Mouse (Mus musculus) liver, embryonic 14.5 days (tissue): ENCODE data around the gene Morn2. TPM values are rescaled to one million over a fixed set of nuclear protein-coding genes. Genes with fewer than 3 reads are reported as not detected.
A peak's percentile ranks its signal among the peaks of the same experiment; 100 is the strongest.

ENCODE experiments used
- ATAC-seq: fragments of 200-750 bp; cut with Nextera tagmentation; 2 replicates; pipeline ENCODE4 v1.8.0; 2017; ENCODE audit warnings: moderate number of reproducible peaks, mild to moderate bottlenecking, moderate library complexity; ENCODE audit not compliant: insufficient read depth
- DNase-seq, 3 experiments: peaks; one replicate each; pipeline ENCODE4 v3.0.0-alpha.2; 2012 to 2013; ENCODE audit warnings: low read depth in 3 of 3, low spot score in 3 of 3
- H3K27ac ChIP-seq: fragments of 300-500 bp; sonication (generic); 2 replicates; pipeline ENCODE4 v1.5.1; 2014; ENCODE audit warnings: moderate library complexity, mild to moderate bottlenecking, control low read depth, inconsistent platforms
- H3K27me3 ChIP-seq: fragments of 300-500 bp; sonication (generic); 2 replicates; pipeline ENCODE4 v1.6.1; 2014; ENCODE audit warnings: mild to moderate bottlenecking, low read length, moderate library complexity; ENCODE audit not compliant: control insufficient read depth, insufficient read depth
- H3K36me3 ChIP-seq: fragments of 300-500 bp; sonication (generic); replicated peaks from 2 replicates; pipeline ENCODE4 v1.6.1; 2014; ENCODE audit warnings: low read depth; ENCODE audit not compliant: control insufficient read depth, insufficient read depth
- H3K4me1 ChIP-seq, 2 experiments: fragments of 200-500 bp in 1 of 2; fragments of 300-500 bp in 1 of 2; sonication (generic) in 1 of 2; replicated peaks; 2 replicates each; pipeline ENCODE4 v1.6.1; 2012 to 2014; ENCODE audit warnings: antibody characterized with exemption in 1 of 2, inconsistent platforms in 1 of 2, low read length in 1 of 2; ENCODE audit not compliant: control insufficient read depth in 2 of 2, insufficient read depth in 2 of 2
- H3K4me2 ChIP-seq: fragments of 300-500 bp; sonication (generic); 2 replicates; pipeline ENCODE4 v1.6.1; 2014; ENCODE audit warnings: low read depth, mild to moderate bottlenecking, control low read depth, moderate library complexity
- H3K4me3 ChIP-seq, 2 experiments: fragments of 200-500 bp in 1 of 2; fragments of 300-500 bp in 1 of 2; sonication (generic) in 1 of 2; 2 replicates each; pipeline ENCODE4 v1.5.1; 2012 to 2014; ENCODE audit warnings: low read depth in 2 of 2, low read length in 2 of 2, mild to moderate bottlenecking in 2 of 2, control low read depth in 1 of 2, inconsistent platforms in 1 of 2, moderate library complexity in 1 of 2; ENCODE audit not compliant: insufficient read depth in 1 of 2
- H3K9ac ChIP-seq: fragments of 300-500 bp; sonication (generic); replicated peaks from 2 replicates; pipeline ENCODE4 v1.6.1; 2014; ENCODE audit warnings: mild to moderate bottlenecking, control low read depth, moderate library complexity
- H3K9me3 ChIP-seq: fragments of 300-500 bp; sonication (generic); 2 replicates; pipeline ENCODE4 v1.6.1; 2016; ENCODE audit warnings: low read length, mixed read lengths; ENCODE audit not compliant: control insufficient read depth
- CTCF ChIP-seq: IDR thresholded peaks from 2 replicates; pipeline ENCODE4 v1.5.1; 2016; ENCODE audit warnings: antibody characterized with exemption, low read depth, control low read depth
- EP300 ChIP-seq: IDR thresholded peaks from 2 replicates; pipeline ENCODE4 v1.6.1; 2016; ENCODE audit warnings: antibody characterized with exemption, low read depth
- WGBS: fragments of 180-500 bp; shearing (Covaris S2); extraction: QIAGEN DNeasy Blood & Tissue Kit; methylation state at CpG from one replicate; pipeline ENCODE4 v1.1.7; 2014; ENCODE audit not compliant: insufficient replicate concordance; 5-methylcytosine and 5-hydroxymethylcytosine counted together
- polyA plus RNA-seq, 2 experiments: library from polyadenylated mRNA; depleted of rRNA in 1 of 2; stranded (reverse) in 1 of 2; unstranded in 1 of 2; fragments of >200 nt; fragmentation: Nextera tagmentation in 1 of 2; extraction: Ambion mirVana in 1 of 2; gene quantifications; 2 replicates each; pipeline versions ENCODE4 v1.2.1 to v1.2.3; 2012 to 2014

The Morn2 gene
- polyA plus RNA-seq (2012; rRNA removed), result 1.8 and 2.8 TPM in 2 replicates
- polyA plus RNA-seq (2014; fragmentation: Nextera tagmentation; extraction: Ambion mirVana), result 9.1 and 9.8 TPM in 2 replicates

GRCm38 (mm10) chr17:80290074-80290657 is at the start of gene Morn2, which contains the start of gene Dhx57:
TSS of gene Morn2 (plus strand) at chr17:80290203.
TSS of gene Dhx57 (minus strand) at chr17:80290476.
- no peaks in the 10 kb centered on the region for H3K9me3 ChIP-seq
- DNase-seq (peak; percentile 89 to 91 (median 89)), ATAC-seq (peak; percentile 99)
- no peaks in the 10 kb centered on the region for H3K27me3 ChIP-seq
- H3K36me3 ChIP-seq, result no peaks in the 10 kb centered on the region
- peak within 1 kb of the TSS; percentile 77 for H3K9ac ChIP-seq
- peak within 1 kb of the TSS; percentile 97 for H3K4me2 ChIP-seq
- peak within 1 kb of the TSS; percentile 18; the same call in 1 of the 2 replicates for H3K27ac ChIP-seq
- TF ChIP-seq EP300 (no peak), CTCF (no peak)
- H3K4me1 ChIP-seq, result peaks cover 7 to 8% of the 10 kb centered on the region in 2 experiments; a peak in 2 of 4 replicates
- 1% methylated on average over 35 of the region's 35 CpGs for WGBS
- H3K4me3 ChIP-seq, result peak within 1 kb of the TSS; percentile 77 to 94

DNA sequence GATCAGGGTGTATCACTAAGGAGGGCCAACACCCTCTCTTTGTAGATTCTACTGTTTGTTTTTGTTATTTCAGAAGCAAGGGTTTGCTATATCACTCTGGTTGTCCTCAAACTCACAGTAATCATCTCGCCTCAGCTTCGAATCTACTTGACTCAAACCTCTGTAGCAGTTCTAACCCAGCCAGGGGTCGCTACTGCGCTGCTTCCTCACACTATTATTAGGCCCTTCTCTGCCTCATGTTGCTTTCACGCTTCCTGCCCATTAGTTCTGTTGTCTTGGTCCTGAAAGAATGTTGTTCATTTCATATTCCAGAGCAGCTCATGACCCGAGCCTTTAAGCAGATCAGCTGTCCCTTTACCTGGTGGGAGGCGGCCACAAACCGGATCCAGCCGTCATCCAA is 48.4 kb upstream of the Morn2 start:
- ATAC-seq (no peak), DNase-seq (no peak)
- H3K27me3 ChIP-seq, result no peaks in the 10 kb centered on the region
- no peak overlapping the region for H3K9ac ChIP-seq
- H3K9me3 ChIP-seq, result no peaks in the 10 kb centered on the region
- no peak overlapping the region for H3K4me3 ChIP-seq
- peaks cover 5% of the 10 kb centered on the region for H3K36me3 ChIP-seq
- no peak for TF ChIP-seq EP300
- no peak for TF ChIP-seq CTCF
- H3K4me2 ChIP-seq, result no peak overlapping the region
- peaks cover 0 to 5% of the 10 kb centered on the region in 2 experiments; a peak in 1 of 4 replicates for H3K4me1 ChIP-seq
- 82% methylated on average over 9 of the region's 9 CpGs for WGBS
- no peak overlapping the region for H3K27ac ChIP-seq

- no peak for TF ChIP-seq CTCF
- no peak for TF ChIP-seq EP300
- Histone ChIP-seq H3K36me3 (peaks cover 5% of the 10 kb centered on the region), H3K27ac (no peak overlapping the region), H3K4me3 (no peak overlapping the region), H3K4me1 (peaks cover 0 to 5% of the 10 kb centered on the region in 2 experiments; a peak in 1 of 4 replicates), H3K27me3 (no peaks in the 10 kb centered on the region), H3K4me2 (no peak overlapping the region), H3K9me3 (no peaks in the 10 kb centered on the region), H3K9ac (no peak overlapping the region)
- 73% methylated on average over 13 of the region's 13 CpGs for WGBS
- DNase-seq, result no peak
- ATAC-seq, result peak; percentile 63
These were observed 46.9 kb upstream of the Morn2 start for GRCm38 (mm10) chr17:80243116-80243515.

DNA sequence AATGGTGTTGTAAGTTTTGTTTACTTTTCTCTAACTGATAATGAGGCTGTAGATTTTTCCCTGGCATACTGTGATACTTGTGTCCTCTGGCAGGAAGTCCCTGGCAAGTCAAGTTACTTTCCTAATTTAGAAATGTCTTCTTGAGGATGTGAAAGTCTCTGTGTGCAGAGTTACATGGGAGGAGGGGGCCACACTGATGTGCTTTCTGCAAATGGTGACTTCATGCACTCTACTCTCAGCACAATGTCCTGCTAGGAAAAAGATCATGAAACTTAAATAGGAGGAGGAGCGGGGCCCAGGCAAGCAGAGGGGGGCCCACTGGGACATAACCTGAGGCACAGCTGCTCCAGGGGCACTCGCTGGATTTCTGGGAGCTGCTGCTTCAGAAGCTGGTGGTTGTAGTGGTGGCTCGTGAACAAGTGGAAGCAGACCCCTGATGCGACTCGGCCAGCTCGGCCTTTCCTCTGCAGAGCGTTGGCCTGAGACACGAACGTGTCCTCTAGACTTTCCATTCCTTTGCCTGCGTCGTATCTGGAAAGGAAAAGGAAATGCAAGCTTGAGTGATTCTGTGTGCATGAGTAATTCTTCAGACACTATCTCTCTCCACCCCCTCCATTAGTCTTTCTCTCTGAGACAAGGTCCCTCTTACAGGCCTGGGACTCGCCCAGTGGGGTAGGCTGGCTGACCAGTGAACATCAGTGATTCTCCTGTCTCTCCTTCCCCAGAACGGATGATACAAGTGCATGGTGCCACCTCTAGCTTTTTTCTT is 37.1 kb upstream of the Morn2 start:
- TF ChIP-seq CTCF, result no peak
- no peak for TF ChIP-seq EP300
- H3K9me3 ChIP-seq, result no peaks in the 10 kb centered on the region
- H3K9ac ChIP-seq, result no peak overlapping the region
- 68% methylated on average over 13 of the region's 13 CpGs for WGBS
- no peaks in the 10 kb centered on the region for H3K27me3 ChIP-seq
- no peaks in the 10 kb centered on the region; a peak in 1 of 4 replicates for H3K4me1 ChIP-seq
- H3K4me3 ChIP-seq, result no peak overlapping the region
- no peak overlapping the region for H3K4me2 ChIP-seq
- no peak for DNase-seq
- ATAC-seq, result peak; percentile 41; the same call in 1 of the 2 replicates
- H3K36me3 ChIP-seq, result peaks cover 9% of the 10 kb centered on the region
- no peak overlapping the region for H3K27ac ChIP-seq

GRCm38 (mm10) chr17:80254421-80254820 is 35.6 kb upstream of the Morn2 start:
- no peak overlapping the region for H3K27ac ChIP-seq
- H3K4me3 ChIP-seq, result no peak overlapping the region
- no peaks in the 10 kb centered on the region for H3K9me3 ChIP-seq
- H3K9ac ChIP-seq, result no peak overlapping the region
- DNase-seq, result no peak
- peaks cover 9% of the 10 kb centered on the region for H3K36me3 ChIP-seq
- no peak for TF ChIP-seq CTCF
- no peak for TF ChIP-seq EP300
- 77% methylated on average over 5 of the region's 5 CpGs for WGBS
- H3K4me1 ChIP-seq, result no peaks in the 10 kb centered on the region; a peak in 1 of 4 replicates
- H3K27me3 ChIP-seq, result no peaks in the 10 kb centered on the region
- ATAC-seq, result no peak
- no peak overlapping the region for H3K4me2 ChIP-seq
